Mouse (Mus musculus) hematopoietic stem cell, adult 5-6 weeks (primary cell): ENCODE data around the gene Gm6096. TPM values are rescaled to one million over a fixed set of nuclear protein-coding genes. Genes with fewer than 3 reads are reported as not detected.

ENCODE experiments used
- ATAC-seq, 2 experiments: fragments of 125-278 bp in 1 of 2; replicated peaks in 1 of 2; 2 replicates each; pipeline ENCODE4 v1.8.0; 2016 to 2017; ENCODE audit warnings: inconsistent platforms in 2 of 2, mild to moderate bottlenecking in 2 of 2, moderate number of reproducible peaks in 2 of 2, low read depth in 1 of 2, moderate TSS enrichment in 1 of 2; ENCODE audit not compliant: low FRiP score in 2 of 2, poor library complexity in 2 of 2, severe bottlenecking in 2 of 2, insufficient read depth in 1 of 2, low TSS enrichment in 1 of 2
- total RNA-seq: library from RNA; stranded (forward); fragments of 172-1452, 232-1000 nt; gene quantifications from 2 replicates; pipeline ENCODE4 v1.2.3, GENCODE M21; 2017

Gene Gm6096
- total RNA-seq, 1 experiment from 2014 or later = not detected

DNA sequence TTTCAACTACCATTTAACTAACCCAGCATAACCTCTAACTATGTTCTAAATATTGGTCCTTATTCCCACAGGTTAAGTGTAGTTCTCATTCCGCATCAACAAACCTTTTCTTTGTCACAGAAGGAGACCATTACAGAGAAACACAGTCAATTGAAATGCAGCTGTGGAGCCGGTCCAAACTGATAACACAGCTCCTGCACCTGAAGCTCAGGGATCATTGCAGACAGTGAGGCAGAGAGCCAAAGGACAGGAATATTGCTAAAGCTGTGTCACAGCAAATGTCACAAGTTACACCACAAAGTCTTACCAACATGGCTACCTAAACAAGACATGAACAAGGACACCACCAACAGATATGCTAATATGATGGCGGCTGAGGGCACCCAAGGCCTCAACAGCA, 25.2 kb downstream of the Gm6096 start:
- no peak for ATAC-seq

GRCm38 (mm10) chr7:34277656-34278055, 26.8 kb downstream of the Gm6096 start:
- no peak for ATAC-seq

GRCm38 (mm10) chr7:34290450-34291151, 39.8 kb downstream of the Gm6096 start:
- no peak for ATAC-seq

DNA sequence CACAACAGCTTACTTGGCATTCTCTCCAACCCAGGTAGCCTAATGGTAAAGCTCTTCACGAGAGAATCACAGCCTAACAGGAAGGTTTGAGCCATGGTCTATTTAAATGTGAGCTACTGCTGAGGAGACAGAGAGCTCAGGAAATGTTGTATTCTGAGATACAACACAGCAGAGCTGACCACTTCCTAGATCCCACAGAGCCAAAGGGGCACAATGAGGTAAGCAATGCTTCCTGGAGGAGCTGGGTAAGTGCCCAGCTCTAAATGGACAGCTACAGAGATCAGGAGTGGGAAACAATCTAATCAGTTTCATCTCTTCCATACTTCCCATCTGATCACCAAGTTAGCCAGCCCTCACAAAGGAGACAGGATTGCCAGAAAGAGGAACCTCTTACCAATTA, 40.4 kb downstream of the Gm6096 start:
- ATAC-seq = peak; percentile 82 to 90

DNA sequence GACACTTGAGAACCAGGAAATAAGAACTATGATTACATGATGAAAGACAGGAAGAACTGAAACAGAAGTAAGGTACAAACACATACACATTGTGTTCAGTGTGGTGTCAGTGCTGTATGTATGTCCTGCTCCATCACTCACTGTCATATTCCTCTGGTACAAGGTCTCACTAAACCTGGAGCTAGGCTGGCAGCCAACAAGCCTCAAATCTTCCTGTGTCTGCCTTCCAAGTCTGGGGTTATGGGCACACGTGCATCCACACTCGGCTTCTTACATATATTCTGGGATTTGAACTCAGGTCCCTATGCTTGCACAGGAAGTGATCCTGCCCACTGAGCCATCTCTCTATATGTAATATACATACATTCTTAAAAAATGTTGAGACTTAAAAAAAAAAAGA, 41.8 kb downstream of the Gm6096 start:
- ATAC-seq = no peak

DNA sequence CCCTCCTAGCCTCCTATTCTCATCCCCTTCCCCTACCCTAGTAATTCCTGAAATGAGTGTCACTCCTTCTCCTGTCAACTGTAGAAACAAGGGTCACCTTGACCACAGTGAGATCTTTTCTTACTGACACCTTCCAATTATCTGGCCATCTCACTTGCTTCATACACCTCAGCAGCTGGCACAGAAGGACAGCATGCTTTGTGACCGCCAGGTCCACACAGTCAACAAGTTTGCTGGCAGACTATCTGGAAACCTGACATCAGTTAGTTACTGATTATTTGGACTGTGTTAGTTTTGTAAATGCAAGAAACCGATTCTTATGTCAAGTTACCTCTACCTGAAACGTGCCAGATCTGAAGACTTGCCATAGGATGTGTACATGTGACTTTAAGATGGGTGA, 45.3 kb downstream of the Gm6096 start:
- ATAC-seq = no peak

- ATAC-seq = no peak
These were observed 48.0 kb downstream of the Gm6096 start for GRCm38 (mm10) chr7:34298818-34299217.

Other genes starting within 250 kb of the Gm6096 start
- not detected in 2 replicates for gene Scgb2b27, start 237.1 kb upstream of the Gm6096 start, total RNA-seq
- gene Scgb1b27, start 229.6 kb upstream of the Gm6096 start, total RNA-seq = not detected in 2 replicates
- gene Scgb1b30, start 155.6 kb upstream of the Gm6096 start, total RNA-seq = not detected in 2 replicates
- gene Wtip, start 117.8 kb upstream of the Gm6096 start, total RNA-seq = 1.2 and 1.5 TPM in 2 replicates
- 152 and 171 TPM in 2 replicates for gene Uba2, start 81.4 kb upstream of the Gm6096 start, total RNA-seq
- 19.7 and 22.8 TPM in 2 replicates for gene Pdcd2l, start 54.4 kb upstream of the Gm6096 start, total RNA-seq
- 325 and 357 TPM in 2 replicates for gene Gpi1, start 20.7 kb upstream of the Gm6096 start, total RNA-seq
- 24.9 and 28.0 TPM in 2 replicates for gene 4931406P16Rik, start 62.5 kb downstream of the Gm6096 start, total RNA-seq
- 73.0 and 92.6 TPM in 2 replicates for gene Lsm14a, start 142.3 kb downstream of the Gm6096 start, total RNA-seq